Mouse (Mus musculus): ENCODE data around the gene Tmem131.

The Tmem131 gene

DNA sequence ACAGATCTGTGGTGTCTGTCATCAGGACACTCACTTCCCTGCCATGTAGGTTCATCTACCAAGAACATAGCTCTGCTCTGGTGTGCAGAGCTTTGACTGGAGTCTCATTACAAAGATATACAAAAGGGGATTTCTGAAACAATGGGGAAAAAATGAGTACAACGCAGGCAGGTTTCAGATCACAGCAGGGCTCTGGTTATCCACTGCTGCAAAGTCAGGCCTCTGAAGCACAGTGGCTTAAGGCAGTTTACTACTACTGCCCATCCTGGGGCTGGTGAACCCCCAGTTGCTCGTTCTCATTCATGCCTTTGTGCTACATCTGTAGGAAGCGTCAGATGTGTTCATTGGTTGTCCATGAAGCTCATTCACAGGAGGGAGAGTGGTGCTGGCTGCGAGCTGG is 57.0 kb downstream of the Tmem131 start:
- no peak for DNase-seq (ENCODE audit: low read depth, low spot score)

DNA sequence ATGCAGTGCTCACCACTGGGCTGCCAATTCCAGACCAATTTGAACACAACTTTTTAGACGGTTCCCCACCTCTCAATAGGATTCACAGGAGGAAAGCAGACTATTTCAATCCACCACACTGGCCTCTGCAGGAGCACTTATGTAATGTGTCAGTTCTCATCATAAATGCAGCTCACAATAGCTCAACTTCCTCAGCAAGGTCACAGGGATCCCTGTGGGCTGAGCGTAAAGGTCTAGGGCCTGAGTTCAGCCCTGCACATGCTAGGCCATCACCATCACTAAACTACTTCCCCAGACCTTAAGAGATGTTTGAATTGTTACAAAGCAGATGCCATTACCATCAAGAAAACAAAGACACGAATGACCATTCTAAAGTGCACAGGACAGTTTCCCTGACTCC is 58.9 kb downstream of the Tmem131 start:
- DNase-seq (ENCODE audit: low read depth, low spot score): no peak

DNA sequence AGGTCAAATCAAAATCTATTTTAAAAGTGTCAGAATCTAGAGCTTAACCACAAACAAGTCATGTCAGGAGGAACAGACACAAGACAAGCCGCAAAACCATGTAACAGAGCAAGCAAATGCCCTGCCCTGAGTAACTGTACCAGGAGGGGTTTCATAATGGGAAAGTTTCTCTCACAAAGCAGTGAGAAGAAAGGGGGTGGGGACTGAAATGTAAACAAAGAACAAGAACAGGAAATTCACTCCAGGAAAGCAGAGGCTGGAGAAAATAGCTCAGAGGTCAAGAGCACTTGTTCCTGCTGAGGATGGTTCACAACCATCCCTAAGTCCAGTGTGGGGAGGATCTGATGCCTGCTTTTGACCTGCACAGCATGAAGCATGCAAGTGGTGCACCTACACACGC is 59.7 kb downstream of the Tmem131 start:
- no peak for DNase-seq (ENCODE audit: low read depth, low spot score)

DNA sequence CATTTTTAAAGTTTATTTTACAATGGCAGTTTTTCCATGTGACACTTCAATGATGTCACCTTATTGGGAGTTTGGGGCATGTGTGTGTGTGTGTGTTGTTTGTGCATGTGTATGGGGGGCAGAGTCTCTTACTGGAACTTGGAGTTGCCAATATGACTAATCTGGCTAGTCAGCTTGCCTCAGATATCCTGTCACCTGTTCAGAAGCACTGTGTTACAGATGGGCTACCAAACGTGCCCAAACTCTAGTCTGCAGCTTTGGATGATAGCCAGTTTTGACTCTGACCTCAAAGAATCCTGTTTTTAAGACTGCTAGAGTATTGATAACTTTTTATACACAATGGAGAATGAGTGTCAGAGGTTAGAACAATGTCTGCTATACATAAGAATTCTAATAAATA is 64.3 kb downstream of the Tmem131 start:
- DNase-seq (ENCODE audit: low read depth, low spot score): no peak

DNA sequence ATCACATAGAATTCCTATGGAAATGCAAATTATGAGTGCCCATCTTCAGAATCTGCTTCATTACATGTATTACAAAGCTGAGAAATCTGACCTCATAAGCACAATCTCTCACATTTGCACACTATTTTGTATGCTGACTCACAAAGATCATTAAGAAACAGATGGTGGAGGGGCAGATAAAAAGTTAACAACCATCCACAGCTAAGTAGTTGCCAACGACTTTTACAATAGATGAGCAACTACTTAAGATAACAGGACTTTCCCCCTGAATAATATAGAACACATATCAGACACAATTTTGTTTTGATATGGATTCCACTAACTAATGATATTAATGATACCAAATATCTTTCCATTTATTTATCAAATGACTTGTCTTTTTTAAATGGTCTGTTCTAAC is 66.3 kb downstream of the Tmem131 start:
- DNase-seq (ENCODE audit: low read depth, low spot score): no peak

DNA sequence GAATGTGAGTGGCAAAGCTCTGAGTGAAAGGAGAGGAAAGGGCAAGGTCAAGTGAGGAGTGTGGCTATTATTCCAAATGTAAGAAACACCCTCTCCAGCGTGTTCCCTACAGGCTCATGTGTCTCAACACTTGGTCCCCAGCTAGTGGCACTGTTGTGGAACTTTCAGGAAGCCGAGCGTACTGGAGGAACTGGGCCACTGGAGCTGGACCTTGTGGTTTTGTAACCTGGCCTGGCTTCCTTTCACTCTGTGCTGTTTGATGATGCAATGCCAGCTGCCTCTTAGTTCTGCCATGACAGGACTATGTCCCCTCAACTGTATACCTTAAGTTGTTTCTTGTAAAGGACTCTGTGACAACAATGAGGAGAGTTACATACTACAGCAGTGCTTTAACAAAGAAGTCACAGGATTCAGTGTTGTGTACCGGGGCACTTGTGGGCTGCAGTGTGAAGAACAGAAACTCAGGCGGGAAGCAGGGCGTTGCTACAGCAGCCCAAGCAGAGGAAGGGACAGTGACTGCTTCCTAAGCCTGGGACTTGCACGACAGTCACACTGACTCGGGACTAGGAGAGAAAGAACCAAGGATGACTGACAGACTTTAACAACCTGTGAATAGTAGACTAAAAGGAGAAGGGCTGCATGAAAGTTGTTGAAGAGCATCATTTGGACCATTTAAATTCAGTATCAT is 68.4 kb downstream of the Tmem131 start:
- no peak for DNase-seq (ENCODE audit: low read depth, low spot score)

DNA sequence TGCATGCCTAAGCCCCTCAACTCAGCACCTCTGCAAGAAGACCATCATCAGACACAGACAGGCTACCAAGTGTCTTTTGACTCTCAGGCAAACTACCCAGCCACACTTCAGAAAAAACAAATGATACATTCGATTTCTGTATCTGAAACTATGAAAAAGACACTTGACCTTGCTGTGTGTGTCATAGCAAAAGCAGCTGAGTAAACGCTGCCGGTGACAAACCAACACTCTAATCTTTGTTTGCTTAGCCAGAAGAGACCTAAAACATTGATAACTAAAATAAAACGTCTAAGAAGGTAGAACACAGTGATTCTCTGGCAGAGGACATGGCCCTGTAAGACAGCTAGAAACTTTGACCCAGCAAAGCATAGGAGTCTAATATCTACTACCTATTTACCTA is 72.2 kb downstream of the Tmem131 start:
- DNase-seq (ENCODE audit: low read depth, low spot score): no peak

DNA sequence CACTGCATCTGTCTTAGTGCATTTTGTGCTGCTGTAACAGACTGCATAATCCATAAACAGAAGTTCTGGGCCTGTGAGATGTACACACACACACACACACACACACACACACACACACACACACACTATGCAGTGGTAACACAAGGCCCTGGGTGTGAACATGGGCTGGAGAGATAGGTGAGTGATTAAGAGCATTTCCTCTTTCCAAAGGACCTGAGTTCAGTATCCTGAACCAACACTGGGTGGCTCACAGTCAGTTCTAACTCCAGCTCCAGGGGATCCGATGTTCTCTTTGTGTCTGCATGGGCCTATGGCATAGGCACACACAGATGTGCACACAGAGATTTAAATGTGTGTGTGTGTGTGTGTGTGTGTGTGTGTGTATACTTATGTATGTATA is 72.9 kb downstream of the Tmem131 start:
- DNase-seq (ENCODE audit: low read depth, low spot score): no peak

DNA sequence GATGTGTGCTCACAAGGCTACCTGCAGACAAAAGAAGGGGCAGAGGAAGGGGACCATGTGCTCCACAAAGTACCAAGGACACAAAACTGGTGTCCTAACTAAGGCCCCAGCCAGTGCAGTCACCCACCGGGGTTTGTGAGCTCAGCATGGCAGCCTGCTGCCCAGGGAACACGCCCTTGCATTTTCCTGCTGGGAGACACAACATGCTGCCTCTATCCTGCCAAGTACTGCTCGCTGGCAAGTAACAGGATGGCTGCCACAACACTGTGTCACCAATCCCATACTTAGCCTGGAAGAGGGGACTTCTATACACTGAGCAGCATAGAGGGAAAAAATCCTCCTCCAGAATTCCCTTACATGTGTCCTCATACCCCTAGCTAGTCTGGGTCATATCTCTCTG is 78.7 kb downstream of the Tmem131 start:
- no peak for DNase-seq (ENCODE audit: low read depth, low spot score)

DNA sequence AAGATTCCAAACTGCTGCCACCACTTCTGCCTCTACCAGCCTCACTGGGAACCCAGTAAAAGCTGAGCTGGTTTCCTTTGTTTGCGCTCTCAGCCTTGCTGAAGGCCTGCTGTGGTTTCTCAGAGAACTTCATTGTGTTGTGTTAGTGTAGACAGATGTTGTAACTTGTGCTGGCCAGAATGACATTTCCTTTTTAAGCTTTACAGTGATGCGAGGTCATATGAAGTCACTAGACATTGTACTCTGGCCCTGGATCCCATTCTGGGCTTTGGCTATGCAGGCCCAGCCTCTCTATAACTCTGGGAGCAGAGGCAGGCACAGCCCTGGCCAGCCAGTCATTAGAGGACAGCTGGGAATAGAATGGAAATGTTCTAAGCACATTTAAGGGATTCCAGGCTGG is 81.7 kb downstream of the Tmem131 start:
- DNase-seq (ENCODE audit: low read depth, low spot score): peak; percentile 7

DNA sequence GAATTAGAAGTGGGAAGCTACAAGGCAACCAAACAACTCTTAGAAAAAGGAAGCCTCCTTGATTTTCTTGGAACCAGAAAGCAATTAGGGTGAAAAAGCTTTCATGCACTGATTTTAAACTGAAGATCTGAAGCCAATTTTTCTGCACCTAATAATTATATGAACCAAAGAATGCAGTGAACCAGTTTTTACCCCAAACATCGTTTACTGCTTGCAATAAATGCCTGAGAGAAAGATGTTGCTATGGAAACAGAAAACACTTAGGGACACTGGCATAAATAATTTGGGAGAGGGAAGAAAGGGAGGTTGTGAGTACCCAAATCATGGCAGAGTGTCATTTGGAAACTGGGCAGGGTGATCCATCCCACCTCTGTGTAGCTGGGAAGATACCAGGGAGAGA is 82.6 kb downstream of the Tmem131 start:
- DNase-seq (ENCODE audit: low read depth, low spot score): peak; percentile 28

DNA sequence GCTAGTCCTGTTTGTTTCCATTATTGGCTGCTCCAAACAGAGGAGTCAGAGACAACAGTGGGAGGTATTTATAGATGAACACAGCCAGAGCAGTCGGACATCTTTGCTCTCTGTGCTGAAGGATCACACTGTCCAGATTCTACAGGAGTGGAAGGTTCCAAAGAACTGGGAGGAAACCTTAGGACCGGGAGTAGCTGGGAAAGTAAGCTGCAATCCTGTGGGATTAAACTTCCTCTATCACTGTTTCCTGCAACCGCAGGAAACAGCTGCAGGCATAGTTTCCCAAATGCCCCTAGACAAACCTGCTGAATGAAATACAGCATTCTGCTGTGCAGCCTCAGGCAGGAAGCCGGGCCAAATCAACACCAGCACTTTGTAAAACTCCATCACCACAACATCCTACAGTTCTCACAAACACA is 83.0 kb downstream of the Tmem131 start:
- DNase-seq (ENCODE audit: low read depth, low spot score): peak; percentile 38

DNA sequence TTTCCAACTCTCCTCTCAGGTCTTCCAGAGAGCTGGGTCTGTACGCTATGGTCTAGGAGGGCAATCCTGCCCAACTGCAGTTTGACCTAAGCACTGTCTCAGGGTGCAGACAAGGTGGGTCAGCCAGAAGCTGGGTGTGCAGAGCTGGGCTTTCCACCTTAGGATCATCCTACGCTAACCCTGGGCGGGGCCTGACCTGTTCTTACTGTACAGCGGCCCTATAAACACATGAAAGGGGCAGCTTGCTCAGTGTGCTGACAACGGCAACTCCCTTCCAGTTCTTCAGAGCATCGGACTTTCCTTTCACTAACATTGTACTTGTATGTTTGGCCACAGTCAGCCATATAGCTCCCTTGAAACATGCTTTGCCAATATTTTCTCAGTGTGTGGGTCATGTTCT is 86.4 kb downstream of the Tmem131 start:
- DNase-seq (ENCODE audit: low read depth, low spot score): no peak

DNA sequence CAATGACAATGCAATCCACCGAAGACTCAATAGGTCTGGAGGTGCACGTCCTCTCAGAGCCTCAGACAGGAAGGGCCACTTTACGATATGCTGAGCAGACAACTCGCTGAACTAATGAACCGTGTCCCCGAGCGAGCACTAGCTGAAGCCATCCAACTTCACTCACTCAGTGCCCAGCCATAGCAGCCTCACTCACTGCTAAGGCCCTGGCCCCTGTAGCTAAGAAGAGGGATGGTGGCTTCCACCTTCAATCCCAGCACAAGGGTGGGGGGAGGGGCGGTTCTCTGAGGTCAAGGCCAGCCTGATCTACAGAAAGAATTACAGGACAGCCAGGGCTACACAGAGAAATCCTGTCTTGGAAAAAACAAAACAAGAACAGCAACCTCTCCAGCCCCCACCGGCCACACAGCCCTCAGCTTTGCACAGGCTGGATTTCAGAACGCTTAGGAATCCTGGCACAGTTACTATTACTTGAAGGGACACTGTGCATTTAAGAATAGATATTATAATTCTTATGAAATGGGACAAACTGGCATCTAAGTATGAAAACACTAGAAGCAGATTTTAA is 89.2 kb downstream of the Tmem131 start:
- DNase-seq (ENCODE audit: low read depth, low spot score): no peak

DNA sequence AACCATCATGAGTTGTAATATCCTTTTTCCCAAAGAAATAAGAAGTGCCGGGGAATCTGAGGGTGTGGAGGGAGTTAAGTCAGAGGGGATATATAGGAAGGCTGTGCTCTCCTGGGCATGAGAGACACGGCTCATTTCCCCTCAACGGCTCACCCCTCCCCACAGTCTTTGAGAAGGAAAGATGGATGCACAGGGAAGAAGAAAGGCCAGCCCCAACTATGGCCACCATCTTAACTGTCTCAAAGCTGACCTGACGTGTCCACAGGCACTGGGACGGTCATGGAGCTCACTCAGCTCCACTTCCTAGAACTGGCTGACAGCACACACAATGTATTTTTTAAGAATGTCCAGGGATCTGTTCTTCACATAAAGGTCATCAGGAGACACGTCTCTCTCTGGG is 91.4 kb downstream of the Tmem131 start:
- no peak for DNase-seq (ENCODE audit: low read depth, low spot score)

DNA sequence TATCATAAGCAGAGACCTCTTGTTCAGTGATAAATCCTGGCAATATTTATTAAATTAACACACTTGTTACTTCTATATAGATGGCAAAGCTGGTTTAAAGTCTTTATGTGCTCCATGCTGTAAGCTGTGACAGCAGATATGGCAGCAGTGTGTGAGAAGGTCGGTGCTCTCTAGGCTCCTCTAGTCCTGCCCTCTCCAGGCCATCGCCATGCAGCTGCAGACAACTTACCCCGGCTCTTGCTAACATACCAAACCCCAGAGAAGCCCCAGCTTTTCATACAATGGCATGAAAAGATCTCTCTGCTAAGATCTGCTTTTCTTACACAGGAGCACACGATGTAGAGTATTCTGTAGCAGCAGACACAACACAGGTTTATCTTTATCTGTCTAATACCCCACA is 92.1 kb downstream of the Tmem131 start:
- no peak for DNase-seq (ENCODE audit: low read depth, low spot score)

DNA sequence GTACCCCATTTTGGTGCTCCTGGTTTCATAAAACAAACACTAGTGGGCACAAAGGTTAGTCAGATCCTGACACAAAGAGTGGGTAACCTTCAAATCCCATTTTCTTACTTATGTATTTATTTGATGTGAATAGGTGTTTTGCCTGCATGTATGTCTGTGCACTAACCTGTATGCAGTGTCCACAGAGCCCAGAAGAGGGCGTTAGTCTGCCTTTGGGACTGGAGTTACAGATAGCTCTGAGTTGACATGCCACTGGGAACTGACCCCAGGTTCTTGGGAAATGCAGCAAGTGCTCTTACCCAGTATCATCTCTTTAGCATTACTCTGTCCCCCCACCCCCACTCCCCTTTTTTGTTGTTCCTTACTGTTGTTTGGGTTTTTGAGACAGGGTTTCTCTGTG is 95.4 kb downstream of the Tmem131 start:
- DNase-seq (ENCODE audit: low read depth, low spot score): no peak

DNA sequence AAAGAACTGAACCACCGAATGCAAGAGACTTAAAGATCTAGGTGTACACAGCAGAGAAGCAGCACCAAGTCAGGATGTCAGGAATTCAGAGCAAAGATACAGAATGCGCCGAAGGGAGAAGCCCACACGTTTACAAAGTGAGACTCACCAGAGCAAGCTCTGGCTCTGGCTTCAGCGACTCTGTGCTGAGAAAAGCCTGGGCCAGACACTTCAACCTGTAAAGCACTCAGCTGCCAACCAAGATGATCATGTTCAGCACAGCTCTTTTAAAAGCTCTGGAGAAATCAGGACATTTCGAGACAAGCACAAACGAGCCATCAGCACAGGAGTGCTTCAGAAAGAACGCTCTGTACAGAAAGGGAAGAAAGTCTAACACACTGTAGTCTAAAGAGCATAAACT is 96.2 kb downstream of the Tmem131 start:
- no peak for DNase-seq (ENCODE audit: low read depth, low spot score)

DNA sequence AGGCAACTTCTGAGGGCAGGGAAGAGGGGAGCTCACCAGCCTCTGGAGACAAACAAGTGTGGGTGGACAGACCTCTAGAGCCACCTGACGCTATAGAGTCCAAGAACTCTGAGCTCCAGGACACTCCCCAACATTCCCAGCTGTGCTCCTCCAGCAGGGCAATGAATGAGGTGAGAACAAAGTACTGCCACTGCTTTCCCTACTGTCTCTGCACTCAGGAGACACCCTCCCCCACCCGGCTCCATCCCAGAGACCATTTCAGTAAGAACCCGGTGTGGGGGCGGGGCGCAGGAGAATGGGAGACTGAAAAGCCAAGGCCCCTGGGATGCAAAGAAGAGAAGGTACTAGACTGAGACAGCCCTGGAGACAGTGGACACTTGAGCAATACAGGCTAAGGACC is 98.4 kb downstream of the Tmem131 start:
- no peak for DNase-seq (ENCODE audit: low read depth, low spot score)

DNA sequence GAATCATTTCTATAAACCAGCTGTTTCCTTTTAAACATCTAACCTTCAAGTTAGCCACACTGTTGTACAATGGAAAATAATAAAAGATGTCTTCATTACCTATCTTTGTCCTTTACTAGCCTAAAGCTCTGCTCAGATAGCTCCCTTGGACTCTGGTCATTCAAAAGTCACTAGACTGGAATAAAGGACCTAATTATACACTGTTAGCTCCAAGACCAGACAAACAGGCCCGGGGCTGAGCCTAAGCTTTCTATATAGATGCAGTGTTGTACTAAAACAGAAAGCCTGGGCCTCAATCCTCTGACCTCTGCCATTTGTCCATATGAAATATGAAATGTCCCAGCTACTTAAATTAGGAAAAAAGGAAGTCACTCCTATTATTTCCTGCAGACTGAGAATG is 101.7 kb downstream of the Tmem131 start:
- no peak for DNase-seq (ENCODE audit: low read depth, low spot score)

DNA sequence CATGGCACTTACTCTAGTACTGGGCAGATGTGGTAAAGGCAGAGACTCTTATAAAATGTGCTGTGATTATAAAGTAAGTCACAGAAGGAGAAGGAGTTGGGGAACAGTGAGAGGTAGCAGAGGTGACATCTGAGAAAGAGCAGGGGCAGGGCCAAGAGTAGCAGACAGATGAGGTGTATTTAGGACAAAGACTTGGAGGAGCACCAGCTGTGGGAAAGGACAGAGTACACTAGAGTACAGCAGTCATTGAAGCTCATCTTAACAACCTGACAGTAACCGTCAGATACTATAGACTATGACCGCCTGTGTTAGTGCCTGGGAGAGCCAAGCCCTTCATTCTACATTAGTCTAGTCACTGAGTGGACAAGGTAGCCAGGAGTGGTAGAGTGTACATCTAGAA is 102.5 kb downstream of the Tmem131 start:
- no peak for DNase-seq (ENCODE audit: low read depth, low spot score)

DNA sequence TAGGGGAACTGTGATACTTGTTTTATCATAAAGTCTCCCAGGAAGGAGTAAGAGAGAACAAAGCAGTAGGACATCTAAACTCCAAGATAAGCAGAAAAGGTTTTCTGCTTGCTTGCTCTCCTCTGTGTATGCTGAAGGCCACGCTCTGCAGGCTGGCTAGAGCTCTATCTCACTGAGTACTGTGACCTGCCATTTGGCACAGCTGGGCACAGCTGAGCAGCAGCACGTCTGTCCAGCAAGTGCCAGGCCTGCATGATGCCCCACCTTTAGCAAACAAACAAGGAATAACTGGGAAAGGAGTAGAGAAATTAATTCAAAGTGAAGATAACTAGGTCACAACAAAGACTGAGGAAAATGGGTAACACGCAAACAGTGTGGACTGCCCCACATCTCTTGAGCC is 103.6 kb downstream of the Tmem131 start:
- no peak for DNase-seq (ENCODE audit: low read depth, low spot score)

DNA sequence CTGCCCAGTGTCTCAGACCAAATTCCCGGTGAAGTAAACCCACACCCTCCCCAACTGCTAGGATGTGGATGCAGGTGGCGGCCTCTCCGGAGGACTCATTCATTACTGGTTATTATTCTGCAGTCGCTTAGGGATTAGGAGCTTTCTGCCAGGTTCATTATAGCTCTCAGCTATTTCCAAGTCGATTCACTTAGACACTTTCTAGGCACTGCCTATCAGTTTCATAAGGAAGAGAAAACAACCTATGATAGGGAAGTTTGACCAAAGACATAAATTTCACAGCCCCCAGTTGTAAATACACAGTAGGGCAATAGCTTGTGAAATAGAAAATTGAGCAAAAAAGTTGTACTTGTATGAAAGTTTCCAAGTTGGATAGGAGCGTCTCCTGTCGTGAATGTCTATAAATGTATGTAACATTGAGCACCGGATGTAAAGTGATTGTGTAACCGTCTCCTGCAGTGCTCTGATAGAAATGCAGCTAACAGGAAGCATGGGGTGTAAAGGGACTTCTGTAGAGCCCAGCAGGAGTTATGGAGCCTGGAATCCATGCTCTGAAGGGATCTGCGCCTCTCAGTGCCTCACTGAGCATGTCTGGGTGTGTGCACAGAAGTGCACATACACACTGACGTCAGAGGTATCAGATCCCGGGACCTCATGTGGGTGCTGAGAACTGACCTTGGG is 107.1 kb downstream of the Tmem131 start:
- DNase-seq (ENCODE audit: low read depth, low spot score): no peak

Measured in forelimb bud, embryonic 11.5 days (tissue).